Mouse (Mus musculus) bone marrow, adult 2 months (tissue): ENCODE measurements at regions not wholly inside any gene's neighbourhood (a gene's known extent, or its start where the extent isn't known, plus 50 kb on each side); places are given as distances from the start of the nearest gene placed in this dataset.

Source experiments
- H3K27ac ChIP-seq: fragments of 200-500 bp; 2 replicates; pipeline ENCODE4 v1.5.1; 2012; ENCODE audit warnings: low read depth, mild to moderate bottlenecking, control low read depth, inconsistent platforms, low read length; ENCODE audit not compliant: control insufficient read depth, poor library complexity, insufficient read depth
- H3K4me1 ChIP-seq: fragments of 200-500 bp; 2 replicates; pipeline ENCODE4 v1.6.1; 2011; ENCODE audit warnings: low read length; ENCODE audit not compliant: control insufficient read depth, insufficient read depth
- H3K4me3 ChIP-seq: fragments of 200-500 bp; replicated peaks from 2 replicates; pipeline ENCODE3; 2011; ENCODE audit warnings: mild to moderate bottlenecking, low read depth, low read length, control low read depth; ENCODE audit not compliant: control insufficient read depth
- CTCF ChIP-seq: fragments of 200-500 bp; IDR thresholded peaks from 2 replicates; pipeline ENCODE4 v1.5.1; 2011; ENCODE audit warnings: low read length, control low read depth; ENCODE audit not compliant: control insufficient read depth, insufficient read depth
- POLR2A ChIP-seq: fragments of 200-500 bp; IDR thresholded peaks from 2 replicates; pipeline ENCODE4 v1.6.1; 2011; ENCODE audit warnings: low read depth, mild to moderate bottlenecking, control low read depth, low read length, borderline replicate concordance; ENCODE audit not compliant: control insufficient read depth
- WGBS: fragments of 180-500 bp; shearing (Covaris S2); methylation state at CpG from one replicate; pipeline ENCODE4 v1.1.7; 2018; 5-methylcytosine and 5-hydroxymethylcytosine counted together

DNA sequence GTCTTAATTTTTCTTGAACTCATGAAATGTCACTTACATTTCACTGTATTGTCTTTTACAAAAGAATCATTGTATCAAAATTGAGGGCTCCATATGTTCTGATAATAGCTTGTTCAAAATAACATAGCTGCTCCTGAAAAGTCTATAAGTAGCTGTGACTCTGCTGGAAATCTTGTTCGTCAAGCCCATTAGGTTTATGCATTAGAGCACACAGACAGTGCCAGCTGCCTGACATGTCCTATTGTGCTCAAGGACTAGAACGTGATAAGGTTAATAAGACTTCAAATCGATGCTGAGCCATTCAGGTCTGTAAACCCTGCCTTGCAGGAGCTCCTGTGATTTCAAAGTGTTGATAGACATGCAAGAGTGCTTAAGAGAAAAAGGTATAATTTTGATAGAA is 438.0 kb downstream of the Fam198b start:
- H3K4me1 ChIP-seq = no peaks in the 10 kb centered on the region

DNA sequence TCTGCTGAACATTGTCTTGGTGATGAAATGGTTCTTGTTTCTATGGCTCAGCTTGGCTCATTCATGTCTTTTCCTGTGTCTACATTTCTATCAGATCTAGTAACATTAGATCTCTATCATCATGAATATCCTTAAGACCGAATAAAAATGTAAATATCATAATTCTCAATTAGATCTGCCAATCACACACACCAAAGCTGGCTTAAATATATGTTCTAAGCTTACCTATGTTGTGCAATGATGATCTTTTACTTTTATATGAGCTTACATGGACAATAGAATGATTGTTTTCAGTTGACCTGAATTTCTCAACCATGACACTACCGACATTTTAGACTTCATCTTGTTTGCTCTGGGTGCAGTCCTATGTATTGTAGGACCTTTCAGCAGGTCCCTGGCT is 440.4 kb downstream of the Fam198b start:
- Histone ChIP-seq H3K27ac (no peak overlapping the region), H3K4me1 (no peaks in the 10 kb centered on the region), H3K4me3 (no peak overlapping the region)
- 83% methylated on average over 2 of the region's 2 CpGs for WGBS
- TF ChIP-seq POLR2A (no peak), CTCF (no peak)

More for the DNA sequence above, 438.0 kb downstream of the Fam198b start:
- WGBS = 70% methylated on average over 3 of the region's 3 CpGs
- Histone ChIP-seq H3K4me3 (no peak overlapping the region), H3K27ac (no peak overlapping the region)
- TF ChIP-seq CTCF (no peak), POLR2A (no peak)

DNA sequence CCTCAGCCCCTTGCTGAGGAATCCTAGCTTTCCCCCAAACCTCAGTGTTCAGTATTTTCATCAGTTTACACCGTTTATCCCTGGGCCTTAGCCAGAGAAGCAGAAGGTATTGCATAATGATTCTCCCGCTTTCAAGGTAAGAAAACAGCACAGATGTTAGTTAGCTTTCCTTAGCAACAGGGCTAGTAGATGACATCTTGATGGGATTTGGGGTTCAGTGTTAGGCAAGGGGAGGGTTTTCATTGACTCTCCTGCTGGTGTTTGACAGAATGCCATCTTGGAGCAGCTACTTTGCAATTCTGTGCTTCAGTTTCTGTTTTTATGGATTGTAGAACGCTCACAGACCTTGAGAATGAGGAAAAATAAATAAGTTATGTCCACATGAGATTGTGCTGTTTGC is 447.4 kb downstream of the Fam198b start:
- TF ChIP-seq POLR2A (no peak), CTCF (no peak)
- no peak overlapping the region for H3K27ac ChIP-seq
- WGBS = 69% methylated on average over 3 of the region's 3 CpGs

DNA sequence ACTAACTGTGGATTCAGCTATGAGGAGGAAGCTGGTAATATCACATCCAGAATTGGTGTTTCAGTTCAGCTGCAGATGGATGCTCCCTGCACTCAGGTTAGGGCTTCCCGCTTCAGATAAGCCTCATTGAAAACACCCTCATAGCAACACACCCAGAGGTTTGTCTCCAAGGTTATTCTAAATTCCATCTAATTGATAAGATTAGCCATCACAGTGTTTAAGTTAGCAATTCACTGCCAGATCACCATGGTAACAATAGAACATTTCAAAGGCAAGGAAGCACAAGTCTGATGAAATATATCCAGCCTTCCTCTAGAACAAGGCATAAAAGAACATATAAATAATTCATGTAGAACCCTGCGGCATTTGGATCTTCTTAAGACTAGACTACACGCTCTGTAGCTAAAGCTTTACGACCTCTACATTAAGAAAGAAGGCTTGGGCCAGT is 450.1 kb downstream of the Fam198b start:
- no peak overlapping the region for H3K27ac ChIP-seq
- no peak for TF ChIP-seq CTCF
- TF ChIP-seq POLR2A = no peak

More for the DNA sequence above, 447.4 kb downstream of the Fam198b start:
- no peak overlapping the region for H3K4me3 ChIP-seq
- no peaks in the 10 kb centered on the region for H3K4me1 ChIP-seq

DNA sequence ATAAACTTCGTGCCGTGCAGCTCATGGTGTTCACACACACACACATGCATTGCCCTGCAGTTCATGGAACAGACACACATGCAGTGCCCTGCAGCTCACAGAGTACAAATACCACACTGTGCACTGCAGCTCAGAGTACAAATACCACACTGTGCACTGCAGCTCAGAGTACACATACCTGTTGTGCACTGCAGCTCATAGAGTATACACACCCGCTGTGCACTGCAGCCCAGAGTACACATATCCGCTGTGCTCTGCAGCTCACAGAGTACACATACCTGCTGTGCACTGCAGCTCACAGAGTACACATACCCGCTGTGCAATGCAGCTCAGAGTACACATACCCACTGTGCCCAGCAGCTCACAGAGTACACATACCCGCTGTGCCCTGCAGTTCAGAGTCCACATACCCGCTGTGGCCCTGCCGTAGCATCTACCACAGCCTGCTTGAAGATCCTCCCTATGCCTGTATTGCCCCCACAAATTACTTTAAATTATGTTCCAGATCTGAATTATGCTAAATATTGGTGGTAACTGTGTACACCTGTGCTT is 451.9 kb downstream of the Fam198b start:
- no peak overlapping the region for H3K27ac ChIP-seq
- TF ChIP-seq POLR2A (no peak), CTCF (no peak)
- 87% methylated on average over 8 of the region's 8 CpGs for WGBS
- H3K4me3 ChIP-seq = no peak overlapping the region
- H3K4me1 ChIP-seq = no peaks in the 10 kb centered on the region

More for the DNA sequence above, 450.1 kb downstream of the Fam198b start:
- no peaks in the 10 kb centered on the region for H3K4me1 ChIP-seq
- H3K4me3 ChIP-seq = no peak overlapping the region
- 82% methylated on average over 4 of the region's 4 CpGs for WGBS

DNA sequence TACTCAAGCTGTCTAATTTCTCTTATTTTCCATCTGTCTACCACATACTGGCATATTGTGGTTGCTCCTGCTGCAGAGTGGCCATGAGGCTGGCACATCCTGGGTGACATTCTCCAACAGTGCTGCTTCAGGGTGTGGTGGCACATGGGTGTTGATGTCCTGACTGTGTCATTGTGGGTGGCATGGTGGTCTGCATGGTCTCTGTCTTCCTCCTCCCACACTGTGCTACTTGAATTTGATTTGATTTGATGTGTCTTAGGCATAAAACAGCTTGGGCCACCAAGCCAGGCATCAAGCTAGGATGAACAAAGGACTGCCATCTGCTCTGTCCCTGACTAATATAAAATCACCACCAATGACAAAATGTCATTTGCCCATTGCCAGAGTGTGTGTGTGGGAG is 434.7 kb downstream of the Gria2 start:
- Histone ChIP-seq H3K27ac (no peak overlapping the region), H3K4me1 (no peaks in the 10 kb centered on the region), H3K4me3 (no peak overlapping the region)
- TF ChIP-seq CTCF = no peak
- no peak for TF ChIP-seq POLR2A

DNA sequence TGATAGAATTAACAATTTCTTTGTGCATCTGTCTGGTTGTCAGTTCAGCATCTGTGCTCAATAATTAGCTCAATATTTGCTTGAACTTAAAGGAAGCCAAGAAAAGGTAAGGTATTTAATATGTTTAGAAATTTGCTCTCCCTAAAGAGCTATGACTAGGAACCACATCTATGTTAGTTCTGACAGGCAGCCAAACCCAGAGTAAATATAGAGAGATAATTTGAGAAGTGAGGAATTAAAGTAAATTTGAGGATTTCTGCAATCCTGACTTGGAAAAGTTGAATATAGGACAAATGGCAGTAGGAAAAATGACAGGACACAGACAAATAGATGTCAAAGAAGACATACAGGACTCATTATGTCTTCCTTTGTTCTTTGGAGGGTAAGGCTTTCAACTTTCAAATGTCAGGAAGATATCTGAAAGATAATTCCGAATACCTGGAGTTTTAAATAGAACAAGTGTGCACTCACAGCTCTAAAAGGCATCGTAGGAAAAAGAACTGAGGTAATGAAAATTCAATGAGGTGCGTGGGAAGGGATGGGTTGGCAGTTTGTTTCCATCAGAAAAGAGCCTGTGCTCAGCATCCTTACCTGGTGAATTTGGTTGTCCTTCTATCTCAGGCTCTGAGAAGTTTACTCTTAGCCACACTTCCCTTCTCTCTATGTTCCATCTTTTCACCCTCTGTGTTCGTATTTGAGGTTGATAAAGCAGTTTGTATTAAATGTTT is 433.3 kb downstream of the Gria2 start:
- Histone ChIP-seq H3K27ac (no peak overlapping the region), H3K4me1 (no peaks in the 10 kb centered on the region), H3K4me3 (no peak overlapping the region)
- 73% methylated on average over 4 of the region's 4 CpGs for WGBS
- no peak for TF ChIP-seq CTCF
- no peak for TF ChIP-seq POLR2A

DNA sequence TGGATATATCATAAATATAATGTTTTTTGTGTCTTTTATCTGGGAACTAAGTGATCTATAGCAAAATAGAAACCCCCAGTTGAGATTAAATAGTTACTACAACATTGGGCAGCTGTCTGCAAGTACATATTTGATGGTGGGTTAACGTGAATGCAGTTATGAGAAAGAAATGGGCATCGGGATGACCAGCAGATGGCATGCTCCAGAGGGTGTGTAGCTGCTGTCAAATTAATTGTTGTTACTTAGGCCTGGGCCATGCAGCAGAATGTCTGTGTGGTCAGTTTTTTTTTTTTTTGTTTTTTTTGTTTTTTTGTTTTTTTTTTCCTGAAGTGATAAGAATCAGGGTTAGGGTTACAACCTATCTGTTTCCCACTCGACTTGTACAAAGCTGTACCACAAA is 430.2 kb downstream of the Gria2 start:
- Histone ChIP-seq H3K27ac (no peak overlapping the region), H3K4me1 (no peaks in the 10 kb centered on the region), H3K4me3 (no peak overlapping the region)
- 63% methylated on average over 3 of the region's 3 CpGs for WGBS
- TF ChIP-seq POLR2A (no peak), CTCF (no peak)
